Mouse (Mus musculus) neural tube, embryonic 15.5 days (tissue): ENCODE measurements around the gene Mxd3. TPM values are rescaled to one million over a fixed set of nuclear protein-coding genes. Genes with fewer than 3 reads are reported as not detected.

Experiments
- ATAC-seq: fragments of 200-750 bp; cut with Nextera tagmentation; 2 replicates; pipeline ENCODE4 v1.8.0; 2017; ENCODE audit warnings: mild to moderate bottlenecking, moderate TSS enrichment, moderate library complexity; ENCODE audit not compliant: low FRiP score
- H3K27ac ChIP-seq: fragments of 300-500 bp; sonication (generic); replicated peaks from 2 replicates; pipeline ENCODE4 v1.5.1; 2015; ENCODE audit warnings: mild to moderate bottlenecking, inconsistent platforms
- H3K27me3 ChIP-seq: fragments of 300-500 bp; sonication (generic); replicated peaks from 2 replicates; pipeline ENCODE4 v1.6.1; 2015; ENCODE audit warnings: inconsistent platforms
- H3K36me3 ChIP-seq: fragments of 300-500 bp; sonication (generic); 2 replicates; pipeline ENCODE4 v1.6.1; 2015; ENCODE audit warnings: inconsistent platforms
- H3K4me1 ChIP-seq: fragments of 300-500 bp; sonication (generic); 2 replicates; pipeline ENCODE4 v1.6.1; 2015; ENCODE audit warnings: inconsistent platforms
- H3K4me2 ChIP-seq: fragments of 300-500 bp; sonication (generic); 2 replicates; pipeline ENCODE4 v1.6.1; 2015; ENCODE audit warnings: inconsistent platforms, mild to moderate bottlenecking, moderate library complexity
- H3K4me3 ChIP-seq: fragments of 300-500 bp; sonication (generic); replicated peaks from 2 replicates; pipeline ENCODE4 v1.5.1; 2015; ENCODE audit warnings: mild to moderate bottlenecking, inconsistent platforms
- H3K9ac ChIP-seq: fragments of 300-500 bp; sonication (generic); replicated peaks from 2 replicates; pipeline ENCODE4 v1.6.1; 2015; ENCODE audit warnings: mild to moderate bottlenecking, inconsistent platforms
- H3K9me3 ChIP-seq: fragments of 300-500 bp; sonication (generic); replicated peaks from 2 replicates; pipeline ENCODE4 v1.6.1; 2016; ENCODE audit warnings: inconsistent platforms
- WGBS: fragments of 180-500 bp; shearing (Covaris S2); methylation state at CpG from one replicate; pipeline ENCODE4 v1.1.7; 2015; ENCODE audit warnings: mixed read lengths; 5-methylcytosine and 5-hydroxymethylcytosine counted together
- polyA plus RNA-seq: library from polyadenylated mRNA; unstranded; fragments of >200 nt; fragmentation: Nextera tagmentation; extraction: Ambion mirVana; gene quantifications from 2 replicates; pipeline ENCODE4 v1.2.1, GENCODE M21; 2015

Gene Mxd3
- polyA plus RNA-seq, 1 experiment from 2014 or later: 9.3 TPM

DNA sequence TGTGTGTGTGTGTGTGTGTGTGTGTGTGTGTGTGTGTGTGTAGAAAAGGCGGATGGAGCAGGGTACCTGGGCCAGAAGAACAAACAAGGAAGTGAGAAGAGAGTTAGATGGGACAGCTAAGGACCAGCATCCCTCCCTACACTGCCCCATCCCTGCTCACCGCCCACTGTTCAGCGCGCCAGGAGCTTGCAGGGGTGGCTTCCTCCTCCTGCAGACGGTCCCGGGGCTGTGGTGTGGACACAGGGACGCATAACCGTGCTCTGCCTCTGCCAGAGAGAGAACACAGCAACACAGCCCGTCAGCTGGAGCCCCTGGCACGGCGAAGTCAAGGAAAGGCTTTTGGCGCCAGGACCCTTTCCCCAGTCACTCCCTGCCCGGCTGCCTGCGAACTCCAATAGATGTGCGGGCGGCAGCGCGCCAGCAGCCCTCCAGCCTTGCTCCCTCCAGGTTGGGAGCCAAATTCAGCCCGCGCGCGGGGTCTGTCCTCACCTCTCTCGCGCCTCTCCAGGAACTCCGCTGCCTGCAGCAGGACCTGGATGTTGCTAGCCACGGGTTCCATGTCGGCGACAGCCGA, 427 bp downstream of the Mxd3 start:
- H3K4me3 ChIP-seq: peak overlapping the region; percentile 83
- H3K27me3 ChIP-seq: no peaks in the 10 kb centered on the region
- H3K9me3 ChIP-seq: no peaks in the 10 kb centered on the region
- under 1% methylated on average over 28 of the region's 29 CpGs for whole genome bisulfite sequencing
- H3K4me2 ChIP-seq: peak overlapping the region; percentile 98
- H3K9ac ChIP-seq: peak overlapping the region; percentile 63
- peak overlapping the region; percentile 82; the same call in 1 of the 2 replicates for H3K27ac ChIP-seq
- H3K36me3 ChIP-seq: peaks cover 17% of the 10 kb centered on the region
- peaks cover 40% of the 10 kb centered on the region for H3K4me1 ChIP-seq
- peak; percentile 25 for ATAC-seq

- H3K4me3 ChIP-seq: peak overlapping the region; percentile 83; the same call in 1 of the 2 replicates
- WGBS: 87% methylated on average over 4 of the region's 4 CpGs
Measured at GRCm38 (mm10) chr13:55328641-55329040, 982 bp downstream of the Mxd3 start.

GRCm38 (mm10) chr13:55328171-55328570, 1.5 kb downstream of the Mxd3 start:
- H3K9me3 ChIP-seq: no peaks in the 10 kb centered on the region
- H3K4me3 ChIP-seq: 0 out of 2 replicates have a peak overlapping the region, but pooled peaks have one; percentile 83
- no peaks in the 10 kb centered on the region for H3K27me3 ChIP-seq
- WGBS: 89% methylated on average over 6 of the region's 6 CpGs
- peaks cover 50% of the 10 kb centered on the region for H3K4me1 ChIP-seq
- H3K27ac ChIP-seq: no peak overlapping the region
- H3K36me3 ChIP-seq: peaks cover 28% of the 10 kb centered on the region
- peak overlapping the region; percentile 20; the same call in 1 of the 2 replicates for H3K9ac ChIP-seq
- H3K4me2 ChIP-seq: peak overlapping the region; percentile 98
- no peak for ATAC-seq

More at GRCm38 (mm10) chr13:55328641-55329040, 982 bp downstream of the Mxd3 start:
- Histone ChIP-seq H3K36me3 (peaks cover 23% of the 10 kb centered on the region), H3K9ac (peak overlapping the region; percentile 63; the same call in 1 of the 2 replicates), H3K4me2 (peak overlapping the region; percentile 98), H3K27ac (no peak overlapping the region), H3K27me3 (no peaks in the 10 kb centered on the region), H3K4me1 (peaks cover 45% of the 10 kb centered on the region), H3K9me3 (no peaks in the 10 kb centered on the region)
- ATAC-seq: no peak

GRCm38 (mm10) chr13:55327633-55328032, 2.0 kb downstream of the Mxd3 start:
- Histone ChIP-seq H3K27me3 (no peaks in the 10 kb centered on the region), H3K4me2 (peak overlapping the region; percentile 98), H3K4me1 (peaks cover 55% of the 10 kb centered on the region), H3K9me3 (no peaks in the 10 kb centered on the region), H3K27ac (peak overlapping the region; percentile 54; the same call in 1 of the 2 replicates), H3K9ac (0 out of 2 replicates have a peak overlapping the region, but pooled peaks have one; percentile 20), H3K36me3 (peaks cover 29% of the 10 kb centered on the region), H3K4me3 (0 out of 2 replicates have a peak overlapping the region, but pooled peaks have one; percentile 10)
- peak; percentile 19 for ATAC-seq
- 45% methylated on average over 8 of the region's 8 CpGs for WGBS

GRCm38 (mm10) chr13:55327169-55327568, 2.5 kb downstream of the Mxd3 start:
- no peak for ATAC-seq
- no peak overlapping the region for H3K9ac ChIP-seq

GRCm38 (mm10) chr13:55325596-55325995, 4.0 kb downstream of the Mxd3 start:
- Histone ChIP-seq H3K36me3 (peaks cover 29% of the 10 kb centered on the region), H3K9ac (no peak overlapping the region), H3K27ac (no peak overlapping the region), H3K27me3 (no peaks in the 10 kb centered on the region), H3K4me1 (peaks cover 63% of the 10 kb centered on the region), H3K9me3 (no peaks in the 10 kb centered on the region), H3K4me3 (no peak overlapping the region), H3K4me2 (no peak overlapping the region)
- no peak for ATAC-seq
- WGBS: 82% methylated on average over 11 of the region's 11 CpGs

More at GRCm38 (mm10) chr13:55327169-55327568, 2.5 kb downstream of the Mxd3 start:
- peak overlapping the region; percentile 54; the same call in 1 of the 2 replicates for H3K27ac ChIP-seq
- no peak overlapping the region for H3K4me3 ChIP-seq
- 54% methylated on average over 4 of the region's 4 CpGs for WGBS
- H3K27me3 ChIP-seq: no peaks in the 10 kb centered on the region
- no peaks in the 10 kb centered on the region for H3K9me3 ChIP-seq
- peaks cover 59% of the 10 kb centered on the region for H3K4me1 ChIP-seq
- peaks cover 29% of the 10 kb centered on the region for H3K36me3 ChIP-seq
- peak overlapping the region; percentile 98; the same call in 1 of the 2 replicates for H3K4me2 ChIP-seq

GRCm38 (mm10) chr13:55322130-55322825, 7.3 kb downstream of the Mxd3 start:
- peak; percentile 30; the same call in 1 of the 2 replicates for ATAC-seq

DNA sequence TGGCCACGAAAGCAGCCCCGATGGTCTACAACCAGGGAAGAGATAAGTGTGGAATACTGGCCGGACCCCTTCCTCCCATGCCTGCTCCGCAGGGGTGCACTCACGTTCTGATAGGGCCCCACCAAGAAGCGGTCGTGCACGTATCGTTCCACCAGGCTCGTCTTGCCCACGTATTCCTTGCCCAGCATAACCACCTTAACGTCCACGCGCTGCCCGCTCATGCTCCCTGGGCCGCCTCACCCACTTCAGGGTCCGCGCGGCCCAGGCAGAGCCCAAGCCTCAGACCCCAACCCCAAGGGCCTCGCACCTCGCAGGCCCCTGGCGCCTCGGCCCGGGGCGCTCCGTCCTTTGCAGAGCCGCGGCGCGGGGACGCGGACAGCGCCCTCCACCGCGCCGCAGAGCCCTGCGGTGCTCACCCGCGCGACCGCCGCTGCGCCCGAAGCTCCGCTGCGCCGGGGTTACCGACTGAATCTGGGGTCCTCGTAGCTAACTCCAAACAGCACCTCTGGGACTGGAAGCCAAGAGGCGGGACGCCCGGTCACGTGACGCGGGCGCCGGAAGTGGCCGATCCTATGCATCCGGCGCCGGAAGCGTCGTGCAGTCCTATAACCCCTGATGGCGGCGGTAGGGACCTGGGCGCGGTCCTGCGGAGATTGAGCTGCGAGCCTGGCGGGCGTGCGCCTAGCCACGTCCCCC, 8.0 kb downstream of the Mxd3 start, which contains the start of gene Rab24:
Rab24 (minus strand) TSS at position 513 of the 696 bp plus-strand sequence.
- WGBS: under 1% methylated on average over 73 of the region's 73 CpGs
- H3K9me3 ChIP-seq: no peaks in the 10 kb centered on the region
- peak; percentile 92 for ATAC-seq

More at GRCm38 (mm10) chr13:55322130-55322825, 7.3 kb downstream of the Mxd3 start:
- peak overlapping the region; percentile 81 for H3K27ac ChIP-seq
- 1% methylated on average over 31 of the region's 31 CpGs for WGBS
- peaks cover 44% of the 10 kb centered on the region for H3K4me1 ChIP-seq
- H3K9ac ChIP-seq: peak overlapping the region; percentile 86
- no peaks in the 10 kb centered on the region for H3K27me3 ChIP-seq
- H3K36me3 ChIP-seq: peaks cover 53% of the 10 kb centered on the region
- no peaks in the 10 kb centered on the region for H3K9me3 ChIP-seq
- H3K4me2 ChIP-seq: peak overlapping the region; percentile 92
- H3K4me3 ChIP-seq: peak overlapping the region; percentile 86

GRCm38 (mm10) chr13:55319931-55320533, 9.6 kb downstream of the Mxd3 start, which contains the start of gene Prelid1:
TSS of gene Prelid1 (plus strand) at chr13:55320500.
- WGBS: 87% methylated on average over 4 of the region's 4 CpGs

More for the DNA sequence above, 8.0 kb downstream of the Mxd3 start, which contains the start of gene Rab24:
- H3K36me3 ChIP-seq: peaks cover 59% of the 10 kb centered on the region
- peaks cover 39% of the 10 kb centered on the region for H3K4me1 ChIP-seq
- peak within 1 kb of the TSS; percentile 81 for H3K27ac ChIP-seq
- no peaks in the 10 kb centered on the region for H3K27me3 ChIP-seq
- peak within 1 kb of the TSS; percentile 86 for H3K9ac ChIP-seq
- H3K4me2 ChIP-seq: peak within 1 kb of the TSS; percentile 92
- peak within 1 kb of the TSS; percentile 86 for H3K4me3 ChIP-seq

DNA sequence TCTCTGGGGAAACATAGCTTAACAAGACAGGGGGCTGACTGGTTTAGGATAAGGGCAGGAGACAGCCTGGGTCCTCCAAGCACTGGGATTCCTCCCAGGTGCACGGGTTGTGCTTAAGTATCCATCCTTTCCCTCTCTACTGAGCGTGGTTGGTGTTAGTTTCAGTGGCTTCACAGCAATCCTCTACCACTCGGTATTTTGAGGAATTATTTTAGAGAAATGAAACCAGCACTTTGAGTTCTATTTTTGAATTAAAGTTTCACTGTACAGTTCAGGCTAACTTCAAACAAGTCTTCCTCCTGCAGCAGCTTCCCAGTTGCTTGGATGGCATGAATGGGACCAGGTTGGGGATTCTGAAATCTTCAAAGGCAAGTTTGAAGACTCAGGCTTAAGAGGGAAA, 11.3 kb downstream of the Mxd3 start:
- 88% methylated on average over 3 of the region's 3 CpGs for WGBS
- no peak overlapping the region for H3K9ac ChIP-seq

More at GRCm38 (mm10) chr13:55319931-55320533, 9.6 kb downstream of the Mxd3 start, which contains the start of gene Prelid1:
- H3K36me3 ChIP-seq: peaks cover 59% of the 10 kb centered on the region
- H3K27me3 ChIP-seq: no peaks in the 10 kb centered on the region
- peak within 1 kb of the TSS; percentile 86 for H3K9ac ChIP-seq
- H3K4me1 ChIP-seq: peaks cover 39% of the 10 kb centered on the region
- peak within 1 kb of the TSS; percentile 86 for H3K4me3 ChIP-seq
- no peaks in the 10 kb centered on the region for H3K9me3 ChIP-seq
- no peak for ATAC-seq
- H3K4me2 ChIP-seq: peak within 1 kb of the TSS; percentile 92
- peak within 1 kb of the TSS; percentile 81 for H3K27ac ChIP-seq

More for the DNA sequence above, 11.3 kb downstream of the Mxd3 start:
- Histone ChIP-seq H3K36me3 (peaks cover 63% of the 10 kb centered on the region), H3K4me3 (no peak overlapping the region), H3K4me1 (peaks cover 28% of the 10 kb centered on the region), H3K9me3 (no peaks in the 10 kb centered on the region), H3K4me2 (no peak overlapping the region), H3K27ac (no peak overlapping the region), H3K27me3 (no peaks in the 10 kb centered on the region)
- ATAC-seq: no peak
